Comparison of ENCODE assay signal across 8 mouse cellular contexts in the genomic region with DNA sequence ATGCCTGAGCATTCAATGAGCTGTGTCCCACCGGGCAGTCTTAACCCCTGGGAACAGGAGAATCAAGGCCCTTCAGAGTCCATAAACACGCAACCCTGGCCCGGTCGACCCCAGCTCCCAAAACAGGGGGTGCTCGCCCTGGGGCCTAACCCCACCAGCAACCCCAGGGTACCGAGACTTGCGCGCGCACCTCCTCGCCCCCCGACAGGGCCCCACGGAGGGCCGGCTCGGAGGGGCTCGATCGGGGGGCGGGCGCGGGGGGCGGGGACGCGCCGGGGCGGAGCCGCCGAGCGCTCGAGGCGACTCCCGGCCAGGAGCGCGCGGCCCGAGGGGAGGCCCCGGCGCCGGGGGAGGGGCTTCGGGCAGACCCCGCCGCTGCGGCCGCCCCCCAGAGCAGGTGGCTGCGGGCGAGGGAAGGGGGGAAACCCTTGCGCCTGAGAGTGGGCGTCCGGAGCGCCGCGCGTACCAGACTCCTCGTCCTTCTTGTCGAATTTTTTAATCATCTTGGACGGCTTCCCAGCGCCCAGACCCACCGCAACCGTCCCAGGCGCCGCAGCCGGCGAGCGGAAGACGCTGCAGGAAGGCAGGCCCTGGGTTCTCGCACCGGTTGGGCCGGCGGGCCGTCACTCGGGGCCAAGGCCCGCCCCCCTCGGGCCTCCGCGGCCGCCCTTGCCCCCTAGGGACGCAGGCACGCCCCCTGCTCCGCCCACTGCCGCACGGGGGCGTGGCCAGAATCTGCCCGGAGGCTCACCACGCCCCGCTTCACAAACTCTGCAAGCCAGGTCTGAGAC. TPM values are rescaled to one million over a fixed set of nuclear protein-coding genes. Genes with fewer than 3 reads are reported as not detected.
DNase-seq lines count a peak whose midpoint lies in the region; ATAC-seq lines count a peak whose summit lies in the region.

A gene (minus strand): TSS at position 600 of the 791 bp plus-strand sequence.

- peaks cover 14% of the 10 kb centered on the region for H3K4me1 ChIP-seq in hindbrain, embryonic 13.5 days (replicated peaks)

- peaks cover 3% of the 10 kb centered on the region; the same call in 1 of the 2 replicates for H3K36me3 ChIP-seq in hindbrain, embryonic 13.5 days

- WGBS in hindbrain, embryonic 13.5 days, result under 1% methylated on average over 52 of the region's 83 CpGs

- H3K9me3 ChIP-seq in hindbrain, embryonic 13.5 days, result no peaks in the 10 kb centered on the region

- peak; percentile 99 for ATAC-seq in hindbrain, embryonic 13.5 days (ENCODE audit: low FRiP score)

- peak within 1 kb of the TSS; percentile 62 for H3K4me2 ChIP-seq in hindbrain, embryonic 13.5 days

- H3K9ac ChIP-seq in hindbrain, embryonic 13.5 days, result peak within 1 kb of the TSS; percentile 83

- peak within 1 kb of the TSS; percentile 62 for H3K4me3 ChIP-seq in hindbrain, embryonic 13.5 days

- peak; percentile 99 for DNase-seq in NIH3T3 (ENCODE audit: low read depth)
- DNase-seq in cerebellum, postnatal 10 days, result peak; percentile 96 to 97
- peak; percentile 88 to 91 for DNase-seq in frontal cortex, postnatal 14 days (ENCODE audit: low spot score in 2 of 2)
- DNase-seq in layer of hippocampus, postnatal 25 days (ENCODE audit: extremely low spot score in 1 of 2, low spot score in 1 of 2), result peak; percentile 89 to 93
- DNase-seq in lung, postnatal 25 days (ENCODE audit: low spot score), result peak; percentile 95
- DNase-seq in retina, embryonic 14.5 days (ENCODE audit: low spot score), result peak; percentile 97
- peak; percentile 99 for DNase-seq in thymus, postnatal 4 days

- no peaks in the 10 kb centered on the region for H3K27me3 ChIP-seq in hindbrain, embryonic 13.5 days

- H3K27ac ChIP-seq in hindbrain, embryonic 13.5 days, result peak within 1 kb of the TSS; percentile 97

RNA-seq across cellular contexts. Expression of the gene that starts here (rescaled TPM):
- 31.8 and 34.9 TPM in 2 replicates for polyA plus RNA-seq in hindbrain, embryonic 13.5 days (2015; fragmentation: Nextera tagmentation; extraction: Ambion mirVana)
- 10 to 100 TPM; 82.0 to 82.5 TPM for total RNA-seq in layer of hippocampus, postnatal 25 days (2021)

Comparison
In these comparisons a context has a peak if more than half of its experiments do, and no peak if none do; other contexts are left out.
1. Peak in every context shown above with its lines: DNase-seq, ATAC-seq, H3K4me3 ChIP-seq and H3K27ac ChIP-seq.